Mouse (Mus musculus): Measurements from ENCODE around the gene Mink1. TPM values are rescaled to one million over a fixed set of nuclear protein-coding genes. Genes with fewer than 3 reads are reported as not detected.
A peak's percentile ranks its signal among the peaks of the same experiment; 100 is the strongest.

Gene Mink1
- total RNA-seq, 2 experiments from 2014 or later = 1.3 to 6.0 TPM

DNA sequence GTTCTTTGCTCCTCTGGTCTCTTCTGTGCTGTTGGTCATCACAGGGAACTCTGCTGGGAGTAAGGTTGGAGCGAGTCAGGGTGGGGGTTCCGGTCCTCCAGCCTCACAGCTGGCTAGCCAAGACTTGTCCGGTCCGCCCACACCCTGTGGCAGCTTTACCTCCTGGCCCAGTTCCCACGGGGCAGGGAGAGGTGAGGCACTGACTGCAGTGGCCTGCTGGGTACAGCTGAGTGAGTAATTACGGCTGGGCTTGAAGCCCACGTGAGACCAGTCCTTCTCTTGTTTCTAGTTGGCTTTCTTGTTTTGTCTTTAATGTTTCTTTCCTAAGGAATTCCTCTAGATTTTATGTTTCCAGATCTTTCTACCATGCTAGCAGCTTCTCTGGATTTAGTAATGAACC, 22.8 kb downstream of the Mink1 start:
- no peak for ATAC-seq (replicated peaks; ENCODE audit: low FRiP score, poor library complexity, severe bottlenecking)

- no peak for ATAC-seq (replicated peaks; ENCODE audit: low FRiP score, poor library complexity, severe bottlenecking)
Measured at GRCm38 (mm10) chr11:70586261-70586660, 23.6 kb downstream of the Mink1 start.

DNA sequence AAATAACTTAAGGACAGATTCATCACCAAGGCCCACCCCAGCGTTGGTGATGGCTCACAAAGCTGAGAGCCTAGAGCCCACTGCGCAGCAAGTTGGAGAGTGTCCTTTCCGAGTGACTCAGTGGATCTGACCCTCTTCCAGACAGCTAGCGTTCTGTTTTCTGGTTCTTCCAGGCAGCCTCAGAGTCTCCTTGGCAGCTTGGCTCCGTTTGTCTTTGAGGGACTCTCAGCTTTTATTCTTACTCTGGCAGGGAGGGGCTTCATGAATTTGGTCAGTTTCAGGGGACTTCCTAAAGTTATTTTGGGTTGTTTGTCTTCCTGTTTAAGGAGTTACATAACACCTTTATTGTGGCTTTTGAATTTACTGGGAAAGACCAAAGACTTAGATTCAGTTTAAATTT, 24.3 kb downstream of the Mink1 start:
- ATAC-seq (replicated peaks; ENCODE audit: low FRiP score, poor library complexity, severe bottlenecking) = no peak

GRCm38 (mm10) chr11:70591733-70592132, 29.1 kb downstream of the Mink1 start:
- no peak for ATAC-seq (replicated peaks; ENCODE audit: low FRiP score, poor library complexity, severe bottlenecking)

- no peak for ATAC-seq (replicated peaks; ENCODE audit: low FRiP score, poor library complexity, severe bottlenecking)
Measured at GRCm38 (mm10) chr11:70594253-70594989, 31.7 kb downstream of the Mink1 start.

- ATAC-seq (replicated peaks; ENCODE audit: low FRiP score, poor library complexity, severe bottlenecking) = no peak
Measured at GRCm38 (mm10) chr11:70595638-70596037, 33.0 kb downstream of the Mink1 start.

DNA sequence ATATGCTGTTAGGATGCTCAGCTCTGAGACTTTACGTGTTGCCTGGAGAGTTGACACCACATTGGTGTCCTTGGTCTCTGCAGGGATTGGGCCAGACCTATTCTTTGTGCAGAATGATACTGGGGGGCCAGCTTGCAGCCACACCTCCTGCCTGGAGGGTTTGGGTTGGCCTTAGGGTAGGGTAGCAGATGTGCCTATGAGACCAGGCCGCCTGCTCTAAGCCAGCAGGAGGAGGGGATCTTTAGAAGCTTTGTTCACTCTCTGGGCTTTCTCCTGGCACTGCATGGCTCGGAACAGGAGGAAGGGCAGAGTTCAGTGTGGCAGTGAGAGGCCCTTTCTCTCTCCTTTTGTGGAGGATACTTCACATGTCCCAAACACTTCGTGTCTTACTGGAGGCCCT, 33.4 kb downstream of the Mink1 start:
- ATAC-seq (replicated peaks; ENCODE audit: low FRiP score, poor library complexity, severe bottlenecking) = no peak

GRCm38 (mm10) chr11:70597301-70597700, 34.6 kb downstream of the Mink1 start:
- ATAC-seq (replicated peaks; ENCODE audit: low FRiP score, poor library complexity, severe bottlenecking) = peak; percentile 40; the same call in 1 of the 2 replicates

- ATAC-seq (replicated peaks; ENCODE audit: low FRiP score, poor library complexity, severe bottlenecking) = no peak
Measured at GRCm38 (mm10) chr11:70598451-70598953, 35.8 kb downstream of the Mink1 start.

- peak; percentile 66 for ATAC-seq (replicated peaks; ENCODE audit: low FRiP score, poor library complexity, severe bottlenecking)
Measured at GRCm38 (mm10) chr11:70605024-70605566, 42.4 kb downstream of the Mink1 start.

GRCm38 (mm10) chr11:70606717-70607116, 44.0 kb downstream of the Mink1 start:
- ATAC-seq (replicated peaks; ENCODE audit: low FRiP score, poor library complexity, severe bottlenecking) = no peak

DNA sequence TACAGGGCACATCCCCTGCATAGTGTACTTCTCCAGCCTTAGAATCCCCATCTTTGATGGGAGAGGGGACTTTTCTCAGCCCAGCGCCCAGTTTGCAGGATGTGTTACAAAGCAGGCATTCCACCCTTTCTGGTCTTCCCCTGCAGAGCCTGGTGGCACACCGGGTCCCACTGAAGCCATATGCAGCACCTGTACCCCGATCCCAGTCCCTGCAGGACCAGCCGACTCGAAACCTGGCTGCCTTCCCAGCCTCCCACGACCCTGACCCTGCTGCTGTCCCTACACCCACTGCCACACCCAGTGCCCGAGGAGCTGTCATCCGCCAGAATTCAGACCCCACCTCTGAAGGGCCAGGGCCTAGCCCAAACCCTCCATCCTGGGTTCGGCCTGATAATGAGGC, 44.9 kb downstream of the Mink1 start:
- ATAC-seq (replicated peaks; ENCODE audit: low FRiP score, poor library complexity, severe bottlenecking) = no peak

GRCm38 (mm10) chr11:70608381-70609066, 45.8 kb downstream of the Mink1 start:
- no peak for ATAC-seq (replicated peaks; ENCODE audit: low FRiP score, poor library complexity, severe bottlenecking)

GRCm38 (mm10) chr11:70610752-70611151, 48.1 kb downstream of the Mink1 start:
- no peak for ATAC-seq (replicated peaks; ENCODE audit: low FRiP score, poor library complexity, severe bottlenecking)

DNA sequence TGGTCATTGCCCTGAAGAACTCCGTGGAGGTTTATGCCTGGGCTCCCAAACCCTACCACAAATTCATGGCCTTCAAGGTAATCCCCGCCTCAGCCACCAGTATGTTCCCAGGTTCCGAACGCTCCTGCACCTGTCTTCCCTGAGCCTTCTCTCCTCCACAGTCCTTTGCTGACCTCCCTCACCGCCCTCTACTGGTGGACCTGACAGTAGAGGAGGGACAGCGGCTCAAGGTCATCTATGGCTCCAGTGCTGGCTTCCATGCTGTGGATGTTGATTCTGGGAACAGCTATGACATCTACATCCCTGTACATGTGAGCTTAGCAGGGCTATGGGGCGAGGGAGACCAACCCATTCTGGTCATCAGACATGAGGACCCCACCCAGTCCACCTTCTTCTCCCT, 49.8 kb downstream of the Mink1 start:
- no peak for ATAC-seq (replicated peaks; ENCODE audit: low FRiP score, poor library complexity, severe bottlenecking)

GRCm38 (mm10) chr11:70615074-70615473, 52.4 kb downstream of the Mink1 start:
- ATAC-seq (replicated peaks; ENCODE audit: low FRiP score, poor library complexity, severe bottlenecking) = peak; percentile 88

GRCm38 (mm10) chr11:70615516-70616093, 52.9 kb downstream of the Mink1 start, which contains the start of gene 4930544D05Rik:
4930544D05Rik (plus strand) TSS chr11:70615848.
- ATAC-seq (replicated peaks; ENCODE audit: low FRiP score, poor library complexity, severe bottlenecking) = no peak

DNA sequence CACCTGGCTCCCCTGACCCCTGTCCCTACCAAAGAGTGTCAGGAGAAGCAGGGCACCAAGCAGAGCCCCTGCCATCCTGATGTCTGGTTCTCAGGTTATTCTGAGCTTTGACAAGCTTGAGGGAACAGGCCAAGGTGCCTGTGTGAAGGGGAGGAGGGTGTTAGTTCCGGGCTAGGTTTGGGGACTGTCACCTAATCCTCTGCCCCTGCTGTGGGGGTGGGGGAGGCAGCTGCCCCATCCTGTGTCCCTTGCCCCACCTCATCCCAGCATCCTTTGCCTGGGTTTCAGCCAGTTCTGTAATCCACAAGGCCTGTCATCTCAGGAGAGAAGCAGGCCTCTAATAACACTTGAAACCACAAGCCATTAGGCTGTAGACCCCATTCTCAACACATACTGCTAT, 56.4 kb downstream of the Mink1 start, which contains the start of gene Chrne:
Gene Chrne (minus strand): TSS at position 116 of the 400 bp plus-strand sequence.
- no peak for ATAC-seq (replicated peaks; ENCODE audit: low FRiP score, poor library complexity, severe bottlenecking)

- ATAC-seq (replicated peaks; ENCODE audit: low FRiP score, poor library complexity, severe bottlenecking) = no peak
Measured at GRCm38 (mm10) chr11:70621972-70622814, 59.5 kb downstream of the Mink1 start.
